Mouse (Mus musculus): ENCODE data around the gene Sirt4. TPM values are rescaled to one million over a fixed set of nuclear protein-coding genes. Genes with fewer than 3 reads are reported as not detected.

Sirt4 gene
- polyA plus RNA-seq, 1 experiment from 2014 or later = 15.7 TPM

GRCm38 (mm10) chr5:115491076-115491475 lies 6.6 kb upstream of the Sirt4 start:
- Histone ChIP-seq H3K27me3 (replicated peaks; ENCODE audit: insufficient read depth, low read length) (no peaks in the 10 kb centered on the region), H3K9ac (replicated peaks; ENCODE audit: low read depth) (no peak overlapping the region), H3K27ac (ENCODE audit: low read length) (peak overlapping the region; percentile 52; the same call in 1 of the 2 replicates), H3K36me3 (ENCODE audit: insufficient read depth, low read length) (no peaks in the 10 kb centered on the region), H3K4me3 (ENCODE audit: low read depth, low read length) (no peak overlapping the region), H3K4me1 (ENCODE audit: insufficient read depth, low read depth, low read length) (peaks cover 9% of the 10 kb centered on the region; the same call in 1 of the 2 replicates), H3K9me3 (ENCODE audit: low read length) (no peaks in the 10 kb centered on the region), H3K4me2 (replicated peaks; ENCODE audit: low read depth, low read length) (0 out of 2 replicates have a peak overlapping the region, but pooled peaks have one; percentile 63)
- 32% methylated on average over 5 of the region's 5 CpGs for WGBS
- ATAC-seq (no peak), DNase-seq (ENCODE audit: low spot score) (no peak)
- TF ChIP-seq CTCF (IDR thresholded peaks at IDR 0.05) (peak; percentile 7; the same call in 1 of the 2 replicates), EP300 (IDR thresholded peaks at IDR 0.05) (no peak)

GRCm38 (mm10) chr5:115490638-115491000 lies 6.1 kb upstream of the Sirt4 start:
- no peak for DNase-seq (ENCODE audit: low spot score)
- H3K27ac ChIP-seq (ENCODE audit: low read length) = peak overlapping the region; percentile 100; the same call in 1 of the 2 replicates
- WGBS = 10% methylated on average over 8 of the region's 8 CpGs

GRCm38 (mm10) chr5:115489699-115490637 lies 5.4 kb upstream of the Sirt4 start:
- Histone ChIP-seq H3K9me3 (ENCODE audit: low read length) (no peaks in the 10 kb centered on the region), H3K4me2 (replicated peaks; ENCODE audit: low read depth, low read length) (peak overlapping the region; percentile 63), H3K4me3 (ENCODE audit: low read depth, low read length) (peak overlapping the region; percentile 36), H3K36me3 (ENCODE audit: insufficient read depth, low read length) (no peaks in the 10 kb centered on the region), H3K27me3 (replicated peaks; ENCODE audit: insufficient read depth, low read length) (no peaks in the 10 kb centered on the region), H3K9ac (replicated peaks; ENCODE audit: low read depth) (peak overlapping the region; percentile 72), H3K4me1 (ENCODE audit: insufficient read depth, low read depth, low read length) (peaks cover 9% of the 10 kb centered on the region; the same call in 1 of the 2 replicates), H3K27ac (ENCODE audit: low read length) (peak overlapping the region; percentile 100)
- WGBS = 1% methylated on average over 50 of the region's 50 CpGs
- DNase-seq (ENCODE audit: low spot score) (peak; percentile 94), ATAC-seq (peak; percentile 84)
- TF ChIP-seq CTCF (IDR thresholded peaks at IDR 0.05) (no peak), EP300 (IDR thresholded peaks at IDR 0.05) (no peak; the same call in 1 of the 2 replicates)

More at GRCm38 (mm10) chr5:115490638-115491000, 6.1 kb upstream of the Sirt4 start:
- no peaks in the 10 kb centered on the region for H3K36me3 ChIP-seq (ENCODE audit: insufficient read depth, low read length)
- TF ChIP-seq CTCF (IDR thresholded peaks at IDR 0.05) (no peak), EP300 (IDR thresholded peaks at IDR 0.05) (no peak)
- ATAC-seq = no peak
- 0 out of 2 replicates have a peak overlapping the region, but pooled peaks have one; percentile 36 for H3K4me3 ChIP-seq (ENCODE audit: low read depth, low read length)
- no peaks in the 10 kb centered on the region for H3K9me3 ChIP-seq (ENCODE audit: low read length)
- peak overlapping the region; percentile 72; the same call in 1 of the 2 replicates for H3K9ac ChIP-seq (replicated peaks; ENCODE audit: low read depth)
- H3K4me1 ChIP-seq (ENCODE audit: insufficient read depth, low read depth, low read length) = peaks cover 9% of the 10 kb centered on the region; the same call in 1 of the 2 replicates
- H3K27me3 ChIP-seq (replicated peaks; ENCODE audit: insufficient read depth, low read length) = no peaks in the 10 kb centered on the region
- peak overlapping the region; percentile 63; the same call in 1 of the 2 replicates for H3K4me2 ChIP-seq (replicated peaks; ENCODE audit: low read depth, low read length)

- H3K36me3 ChIP-seq (ENCODE audit: insufficient read depth, low read length) = no peaks in the 10 kb centered on the region
- ATAC-seq (peak; percentile 64), DNase-seq (ENCODE audit: low spot score) (peak; percentile 87)
- WGBS = under 1% methylated on average over 38 of the region's 39 CpGs
- TF ChIP-seq CTCF (IDR thresholded peaks at IDR 0.05) = no peak
- TF ChIP-seq EP300 (IDR thresholded peaks at IDR 0.05) = peak; percentile 75
- peaks cover 9% of the 10 kb centered on the region; the same call in 1 of the 2 replicates for H3K4me1 ChIP-seq (ENCODE audit: insufficient read depth, low read depth, low read length)
- peak overlapping the region; percentile 36 for H3K4me3 ChIP-seq (ENCODE audit: low read depth, low read length)
- no peaks in the 10 kb centered on the region for H3K27me3 ChIP-seq (replicated peaks; ENCODE audit: insufficient read depth, low read length)
- peak overlapping the region; percentile 72 for H3K9ac ChIP-seq (replicated peaks; ENCODE audit: low read depth)
- H3K27ac ChIP-seq (ENCODE audit: low read length) = peak overlapping the region; percentile 100
- no peaks in the 10 kb centered on the region for H3K9me3 ChIP-seq (ENCODE audit: low read length)
- H3K4me2 ChIP-seq (replicated peaks; ENCODE audit: low read depth, low read length) = peak overlapping the region; percentile 63
Measured at GRCm38 (mm10) chr5:115488841-115489698, 4.5 kb upstream of the Sirt4 start.

GRCm38 (mm10) chr5:115487942-115488580 lies 3.5 kb upstream of the Sirt4 start:
- DNase-seq (ENCODE audit: low spot score) (no peak), ATAC-seq (no peak)
- TF ChIP-seq CTCF (IDR thresholded peaks at IDR 0.05) = no peak
- TF ChIP-seq EP300 (IDR thresholded peaks at IDR 0.05) = no peak
- no peak overlapping the region for H3K9ac ChIP-seq (replicated peaks; ENCODE audit: low read depth)
- no peak overlapping the region for H3K4me3 ChIP-seq (ENCODE audit: low read depth, low read length)
- H3K4me1 ChIP-seq (ENCODE audit: insufficient read depth, low read depth, low read length) = peaks cover 9% of the 10 kb centered on the region; the same call in 1 of the 2 replicates
- no peaks in the 10 kb centered on the region for H3K27me3 ChIP-seq (replicated peaks; ENCODE audit: insufficient read depth, low read length)
- no peak overlapping the region for H3K4me2 ChIP-seq (replicated peaks; ENCODE audit: low read depth, low read length)
- H3K9me3 ChIP-seq (ENCODE audit: low read length) = no peaks in the 10 kb centered on the region
- H3K36me3 ChIP-seq (ENCODE audit: insufficient read depth, low read length) = no peaks in the 10 kb centered on the region
- H3K27ac ChIP-seq (ENCODE audit: low read length) = no peak overlapping the region
- 70% methylated on average over 9 of the region's 9 CpGs for WGBS
